Mouse (Mus musculus): ENCODE measurements around the gene Usp32.

The Usp32 gene

DNA sequence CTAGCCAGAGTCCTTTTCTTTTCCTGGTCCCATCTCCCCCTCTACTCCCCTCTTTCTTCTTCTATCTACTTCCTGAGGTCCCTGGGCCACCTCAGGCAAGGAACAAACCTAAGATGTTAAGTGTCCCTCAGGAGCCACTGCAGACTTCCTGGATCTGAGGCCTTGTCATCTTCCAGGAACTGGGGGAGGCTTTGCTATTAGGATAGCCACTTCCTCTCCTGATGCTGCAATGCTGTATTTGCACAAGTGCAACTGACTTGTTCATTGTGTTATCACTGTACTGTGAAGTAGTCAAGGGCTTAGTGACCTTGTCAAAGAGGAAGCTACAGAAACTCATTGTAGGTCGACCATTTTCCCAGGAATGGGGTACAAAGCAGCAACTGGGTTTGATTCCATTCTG, 160.6 kb downstream of the Usp32 start:
- no peak for DNase-seq (ENCODE audit: low read depth, low spot score)

DNA sequence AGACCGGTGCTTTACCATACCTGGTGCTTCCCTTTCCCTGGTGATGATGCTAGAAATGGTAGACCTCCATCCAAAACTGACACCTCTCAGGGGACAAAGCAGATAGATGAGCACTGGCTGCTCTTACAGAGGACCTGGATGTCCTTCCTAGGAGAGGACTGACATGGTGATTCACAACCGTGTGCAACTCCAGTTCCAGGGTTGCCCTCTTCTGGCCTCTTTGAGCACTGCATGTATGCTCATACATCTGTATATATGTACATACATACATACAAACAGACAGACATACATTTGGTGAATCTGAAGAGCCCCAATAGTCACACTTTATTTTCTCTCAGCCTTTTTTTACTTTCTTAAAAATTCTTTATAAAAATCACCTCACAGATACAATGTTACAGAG, 161.8 kb downstream of the Usp32 start:
- peak; percentile 43 for DNase-seq (ENCODE audit: low read depth, low spot score)

DNA sequence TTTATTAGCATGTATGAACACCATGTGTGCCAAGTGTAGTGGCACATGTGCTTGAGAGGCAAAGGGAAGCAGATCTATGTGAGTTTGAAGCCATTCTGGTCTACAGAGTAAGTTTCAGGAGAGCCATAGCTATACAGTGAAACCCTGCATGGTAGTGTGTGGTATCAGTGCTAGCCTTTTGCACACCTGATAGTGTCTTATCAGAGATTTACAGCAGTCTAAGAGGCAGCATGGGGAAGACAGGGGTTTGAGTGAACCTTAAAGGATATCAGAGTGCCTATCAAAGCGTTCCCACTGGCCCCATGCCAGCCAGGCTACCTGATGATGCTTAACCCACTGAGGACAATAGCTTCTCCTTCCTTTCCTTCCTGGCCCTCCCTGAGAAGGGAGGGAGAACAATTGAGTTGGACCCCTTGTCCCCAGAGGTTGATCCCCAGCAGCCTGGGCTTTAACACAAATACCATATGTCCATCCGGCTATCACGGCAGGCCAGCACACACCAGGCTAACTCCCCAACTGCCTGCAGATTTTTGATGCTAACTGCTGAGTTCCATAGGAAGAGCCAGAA, 162.5 kb downstream of the Usp32 start:
- DNase-seq (ENCODE audit: low read depth, low spot score) = no peak

DNA sequence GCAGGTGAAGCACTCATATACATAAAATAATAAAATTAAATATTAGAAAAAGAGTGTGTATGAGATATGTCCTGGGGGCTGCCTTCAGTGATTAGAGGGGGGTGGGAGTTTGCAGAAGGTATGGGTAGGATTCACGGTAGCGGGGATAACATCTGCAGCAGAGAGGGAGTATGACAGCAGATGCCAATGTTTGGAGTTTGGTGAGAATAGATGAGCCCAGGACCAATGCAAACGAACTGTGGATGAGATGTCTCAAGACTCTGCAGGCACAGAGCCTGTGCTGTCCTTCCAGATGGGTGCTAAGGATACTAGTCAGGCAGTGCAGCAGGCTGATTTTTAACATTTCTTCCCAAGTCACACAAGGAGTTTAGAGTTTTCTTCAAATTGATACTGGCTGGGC, 163.3 kb downstream of the Usp32 start:
- DNase-seq (ENCODE audit: low read depth, low spot score) = no peak

DNA sequence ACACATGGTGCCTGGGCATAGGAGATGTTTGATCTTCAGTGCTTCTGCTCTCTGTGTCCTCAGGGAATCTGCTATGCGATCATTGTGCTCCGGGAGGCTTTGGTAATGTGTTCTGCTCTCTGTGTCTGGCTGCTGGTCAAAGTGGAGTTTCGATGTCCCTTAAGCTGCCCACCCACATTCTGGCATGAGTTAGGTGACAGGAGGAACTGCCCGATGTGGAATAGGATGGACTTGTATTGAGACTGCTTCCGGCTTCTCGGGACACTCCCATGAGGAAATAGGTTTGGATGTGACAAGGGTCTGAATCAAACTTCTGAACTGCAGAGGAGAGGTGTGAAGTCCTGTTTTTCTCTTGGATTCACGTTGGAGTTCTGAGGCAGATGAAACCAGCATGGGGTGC, 165.4 kb downstream of the Usp32 start:
- no peak for DNase-seq (ENCODE audit: low read depth, low spot score)

DNA sequence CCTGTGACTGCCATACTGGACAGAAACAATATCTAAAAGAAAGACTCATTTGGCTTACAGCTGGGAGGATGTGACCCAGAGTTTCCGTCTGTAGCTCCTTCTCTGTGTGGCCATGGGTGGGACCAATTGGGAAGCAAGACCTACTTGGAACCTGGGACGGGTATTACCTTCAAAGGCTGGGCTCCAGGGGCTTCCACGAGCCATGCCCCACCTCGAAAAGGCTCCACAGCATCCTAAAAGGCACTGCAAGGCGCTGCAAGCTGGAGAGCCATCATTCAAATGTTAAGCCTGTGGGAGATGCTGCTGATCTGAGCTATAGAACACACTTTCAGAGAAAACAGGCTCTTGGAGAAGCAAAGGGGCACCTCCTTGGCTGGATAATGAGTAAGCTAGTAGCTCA, 166.3 kb downstream of the Usp32 start:
- no peak for DNase-seq (ENCODE audit: low read depth, low spot score)

DNA sequence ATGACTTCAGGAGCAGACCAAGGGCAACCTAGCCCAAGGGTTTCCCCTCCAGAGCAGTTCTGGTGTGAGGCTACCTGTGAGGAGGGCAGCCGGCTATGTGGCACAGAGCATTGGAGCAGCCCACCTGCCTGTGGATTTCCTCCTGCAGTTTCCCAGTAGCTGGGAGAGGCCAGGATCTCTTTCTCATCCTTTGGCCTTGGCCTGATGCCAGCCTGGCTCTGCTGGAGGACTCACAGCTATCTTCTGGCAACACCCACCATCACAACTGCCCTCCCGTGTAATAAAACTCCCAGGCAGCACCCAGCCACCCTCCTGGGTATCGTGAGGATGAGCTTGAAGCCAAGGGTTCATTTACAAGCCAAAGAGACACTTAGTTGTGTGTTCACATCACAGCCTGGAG, 167.9 kb downstream of the Usp32 start:
- no peak for DNase-seq (ENCODE audit: low read depth, low spot score)

DNA sequence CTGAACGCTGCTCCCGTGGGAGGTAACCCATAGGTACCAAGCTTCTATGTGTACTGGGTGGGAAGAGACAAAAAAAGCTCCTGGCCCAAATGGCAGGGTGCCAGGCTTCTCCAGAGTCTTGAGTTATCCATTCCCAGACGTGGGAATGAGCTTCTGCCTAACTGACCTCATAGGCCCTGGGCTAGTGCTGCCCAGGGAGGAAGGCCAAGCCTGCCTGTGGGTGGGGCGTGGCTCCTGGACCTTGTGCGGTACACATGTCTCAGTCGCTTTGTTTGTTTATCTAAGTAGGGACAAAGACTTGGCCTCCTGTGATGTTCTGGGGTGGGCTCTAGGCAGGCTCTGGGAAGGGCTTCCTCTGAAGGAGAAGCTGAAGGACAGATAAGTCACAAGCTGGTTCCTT, 171.2 kb downstream of the Usp32 start:
- no peak for DNase-seq (ENCODE audit: low read depth, low spot score)

DNA sequence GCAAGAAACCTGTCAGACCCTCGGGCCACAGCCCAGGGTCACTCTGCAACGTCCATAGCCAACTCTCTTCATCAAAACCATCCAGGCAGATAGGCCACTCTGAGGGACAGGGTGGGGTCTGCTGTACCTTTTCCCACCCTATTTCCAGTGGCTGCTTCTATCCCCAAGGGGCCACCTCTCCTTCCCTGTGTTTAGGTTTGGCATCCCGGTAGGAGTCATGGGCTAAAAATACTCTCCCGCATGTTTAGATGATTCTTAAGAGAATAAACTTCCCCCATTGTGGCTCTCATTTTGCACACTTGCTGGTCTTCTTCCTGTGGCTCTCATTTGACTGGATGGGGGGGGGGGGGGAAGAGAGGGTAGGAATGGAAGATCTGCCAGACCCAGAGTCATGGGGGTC, 171.7 kb downstream of the Usp32 start:
- no peak for DNase-seq (ENCODE audit: low read depth, low spot score)

DNA sequence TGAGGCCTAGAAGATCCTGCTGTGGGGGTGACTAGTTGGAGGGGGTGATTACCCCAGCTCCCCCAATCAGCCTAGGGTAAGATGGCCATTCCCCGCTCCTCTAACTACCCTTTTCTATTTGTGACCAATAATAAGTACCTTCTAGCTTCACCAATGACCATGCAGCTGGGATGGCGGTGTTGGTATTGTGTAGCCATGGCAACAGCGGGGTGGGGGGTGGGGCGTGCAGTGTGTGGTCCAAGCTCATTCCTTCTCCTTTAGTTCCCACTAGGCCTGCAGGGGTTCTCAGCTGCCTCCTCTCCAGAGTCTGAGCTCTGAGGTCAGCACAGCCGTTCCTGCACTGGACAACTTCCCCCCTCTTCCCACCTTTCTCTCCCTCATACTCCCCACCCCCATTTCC, 172.8 kb downstream of the Usp32 start:
- peak; percentile 66 for DNase-seq (ENCODE audit: low read depth, low spot score)

DNA sequence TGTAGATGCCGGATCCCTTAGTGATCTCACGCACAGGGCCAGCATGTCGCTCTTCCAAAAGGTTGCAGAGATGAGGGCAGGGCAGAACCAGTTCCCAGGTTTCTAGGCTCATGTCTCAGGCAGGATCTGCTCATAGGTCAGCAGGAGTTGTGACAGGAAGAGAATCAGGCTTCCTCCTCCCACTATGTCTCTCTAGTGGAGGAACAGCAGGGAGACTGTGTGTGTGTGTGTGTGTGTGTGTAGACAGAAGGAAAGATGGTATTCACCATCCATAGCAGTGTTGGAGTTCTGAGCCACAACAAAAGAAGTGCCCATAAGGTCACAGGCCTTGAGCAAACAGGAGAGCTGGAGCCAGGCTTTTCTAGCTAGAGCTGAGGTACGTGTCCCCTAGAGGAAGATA, 173.3 kb downstream of the Usp32 start:
- no peak for DNase-seq (ENCODE audit: low read depth, low spot score)

DNA sequence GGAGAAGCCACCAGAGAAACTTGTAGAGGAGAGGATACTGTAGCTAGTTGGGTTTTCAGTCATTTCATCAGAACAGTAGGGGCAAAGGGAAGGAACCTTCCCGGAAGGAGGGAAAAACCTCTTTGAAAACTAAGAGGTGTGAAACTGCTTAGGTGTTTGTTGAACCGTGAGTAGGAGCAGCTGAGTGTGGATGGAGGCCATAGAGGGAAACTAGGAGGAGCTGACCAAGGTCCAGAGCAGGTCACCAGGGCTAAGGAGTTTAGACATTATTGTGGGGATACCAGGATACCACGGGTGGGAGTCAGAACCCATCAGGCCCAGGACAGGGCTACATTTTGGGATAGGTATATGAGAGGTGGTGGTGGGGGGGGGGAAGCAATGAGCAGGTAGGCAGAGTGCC, 176.4 kb downstream of the Usp32 start:
- DNase-seq (ENCODE audit: low read depth, low spot score) = no peak

DNA sequence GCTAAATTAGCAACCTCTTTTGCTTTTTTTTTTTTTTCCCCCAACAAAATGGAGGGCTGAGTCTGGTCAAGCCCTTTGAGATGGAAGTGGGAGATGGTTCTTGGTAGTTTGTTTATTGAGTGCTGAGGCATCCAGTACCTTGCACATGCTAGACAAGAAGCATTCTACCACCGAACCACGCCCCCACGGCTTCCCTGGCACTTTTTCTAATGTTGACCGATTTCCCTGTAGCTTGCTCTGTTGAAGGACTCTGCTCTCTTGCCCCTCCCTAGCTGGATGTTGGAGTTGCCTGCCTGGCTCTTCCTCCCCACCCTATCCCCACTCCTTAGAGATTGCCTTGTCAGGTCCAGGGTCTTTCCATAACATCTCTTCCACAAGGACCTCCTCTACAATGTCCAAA, 177.4 kb downstream of the Usp32 start:
- DNase-seq (ENCODE audit: low read depth, low spot score) = no peak

DNA sequence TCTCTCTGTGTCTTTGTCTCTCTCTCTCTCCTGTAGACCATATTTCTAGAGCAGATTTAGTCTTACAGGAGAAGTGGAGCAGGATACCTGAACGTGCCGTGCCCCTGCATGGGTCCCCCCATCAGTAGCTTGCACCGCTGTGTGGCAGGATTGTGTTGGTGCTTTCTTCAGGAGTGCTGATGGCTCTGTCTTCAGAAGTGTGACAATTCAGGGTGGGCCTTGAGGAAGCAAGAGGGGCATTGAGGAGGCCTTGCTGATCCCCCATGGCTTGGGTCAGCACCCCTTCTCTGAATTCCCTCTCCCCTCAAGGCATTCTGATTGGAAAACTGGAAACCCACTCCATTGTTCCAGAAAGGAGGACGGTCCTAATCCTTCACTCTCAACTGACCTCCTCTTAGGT, 178.4 kb downstream of the Usp32 start:
- DNase-seq (ENCODE audit: low read depth, low spot score) = no peak

DNA sequence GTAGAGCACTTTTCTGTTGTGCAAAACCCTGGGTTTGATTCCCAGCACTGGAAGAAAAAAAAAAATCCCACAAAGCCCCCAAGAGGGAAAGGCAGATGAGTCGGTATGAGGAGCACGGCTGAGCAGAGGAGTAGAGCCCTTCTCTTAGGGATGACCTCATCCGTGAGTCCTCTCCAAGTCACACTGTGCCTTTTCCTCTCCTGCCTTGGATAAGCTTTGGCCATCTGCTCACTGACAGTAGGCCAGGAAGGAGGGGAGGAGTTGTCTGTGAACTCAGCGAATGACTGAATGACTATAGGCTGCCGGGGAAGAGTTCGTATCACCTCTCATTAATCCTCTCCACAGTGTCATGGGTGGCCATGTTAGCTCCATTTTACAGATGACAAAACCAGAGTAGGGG, 179.2 kb downstream of the Usp32 start:
- DNase-seq (ENCODE audit: low read depth, low spot score) = no peak

DNA sequence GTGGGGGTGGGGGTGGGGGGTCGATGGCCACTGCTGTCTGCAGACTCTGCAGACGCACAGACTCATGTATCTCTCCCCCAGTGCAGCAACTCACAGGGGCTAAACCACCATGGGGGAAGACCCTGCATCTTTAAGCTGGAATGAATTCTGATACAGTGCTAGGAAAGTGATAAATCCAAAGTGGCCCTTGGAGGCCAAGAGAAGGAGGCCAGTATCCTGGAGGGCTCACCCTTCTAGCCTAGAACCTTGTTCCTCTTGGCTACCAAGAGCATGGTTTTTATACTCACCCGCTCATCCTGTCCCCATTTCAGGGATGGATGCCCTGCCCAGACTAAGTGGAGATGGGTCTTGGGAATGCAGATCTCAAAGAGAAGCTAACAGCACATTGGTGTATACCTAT, 179.7 kb downstream of the Usp32 start:
- DNase-seq (ENCODE audit: low read depth, low spot score) = no peak

DNA sequence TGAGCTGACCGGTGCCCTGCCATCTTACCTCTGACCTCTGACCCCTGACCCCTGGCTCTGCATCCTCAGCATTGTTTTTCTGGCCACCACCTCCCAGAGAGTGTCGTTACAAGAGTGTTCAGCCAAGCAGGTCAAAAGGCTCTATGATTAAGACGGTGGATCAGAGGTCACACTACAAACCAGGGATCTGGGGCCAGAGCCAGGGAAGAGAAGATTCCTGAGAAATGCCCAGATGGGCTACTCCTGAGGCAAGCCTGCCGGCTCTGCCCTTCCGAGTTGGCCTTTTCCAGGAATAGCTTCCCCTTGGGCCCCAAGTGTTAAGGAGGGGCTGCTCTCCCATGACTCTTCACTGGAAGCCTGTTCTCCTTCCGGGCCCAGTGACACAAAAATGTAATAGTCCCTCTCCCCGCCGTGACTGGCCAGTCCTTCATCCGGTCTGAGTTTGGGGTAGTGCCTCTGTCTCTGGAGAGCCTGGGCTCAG, 180.2 kb downstream of the Usp32 start:
- DNase-seq (ENCODE audit: low read depth, low spot score) = no peak

DNA sequence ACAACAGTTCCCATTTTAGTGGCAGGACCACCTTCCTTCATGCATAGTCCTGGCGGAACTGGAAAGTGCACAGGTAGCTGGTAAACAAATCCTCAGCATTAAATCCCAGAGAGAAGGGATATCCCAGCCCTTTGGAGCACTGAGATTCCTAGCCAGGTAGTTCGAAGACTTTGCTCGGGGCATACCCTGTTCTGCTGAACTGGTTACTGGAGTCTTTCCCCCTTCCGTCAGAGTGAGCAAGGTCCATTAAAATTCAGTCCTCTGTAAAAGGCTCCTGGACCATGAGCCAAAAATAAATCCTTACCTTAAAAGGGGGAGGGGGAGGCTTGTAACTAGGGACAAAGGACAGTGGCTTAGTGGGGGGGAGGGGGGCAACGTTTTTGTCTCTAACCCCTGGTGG, 180.8 kb downstream of the Usp32 start:
- DNase-seq (ENCODE audit: low read depth, low spot score) = no peak

DNA sequence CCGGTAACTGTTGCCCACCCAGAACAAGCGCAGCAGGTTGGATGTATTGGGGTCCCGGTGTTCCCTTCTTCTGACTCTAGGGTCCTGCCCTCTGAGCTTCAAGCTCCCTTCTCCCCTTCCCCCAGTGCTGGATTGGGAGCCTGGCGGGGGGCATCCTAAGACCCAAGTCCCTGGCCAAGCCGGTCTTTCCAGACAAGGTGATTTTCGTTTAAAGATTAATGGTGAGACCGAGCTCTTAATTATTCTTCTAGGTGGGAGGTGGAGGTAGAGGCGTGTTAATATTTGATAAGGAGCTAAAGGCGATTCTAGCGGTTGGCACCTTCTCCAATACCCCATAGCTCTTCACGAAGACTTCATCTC, 181.7 kb downstream of the Usp32 start:
- DNase-seq (ENCODE audit: low read depth, low spot score) = no peak

DNA sequence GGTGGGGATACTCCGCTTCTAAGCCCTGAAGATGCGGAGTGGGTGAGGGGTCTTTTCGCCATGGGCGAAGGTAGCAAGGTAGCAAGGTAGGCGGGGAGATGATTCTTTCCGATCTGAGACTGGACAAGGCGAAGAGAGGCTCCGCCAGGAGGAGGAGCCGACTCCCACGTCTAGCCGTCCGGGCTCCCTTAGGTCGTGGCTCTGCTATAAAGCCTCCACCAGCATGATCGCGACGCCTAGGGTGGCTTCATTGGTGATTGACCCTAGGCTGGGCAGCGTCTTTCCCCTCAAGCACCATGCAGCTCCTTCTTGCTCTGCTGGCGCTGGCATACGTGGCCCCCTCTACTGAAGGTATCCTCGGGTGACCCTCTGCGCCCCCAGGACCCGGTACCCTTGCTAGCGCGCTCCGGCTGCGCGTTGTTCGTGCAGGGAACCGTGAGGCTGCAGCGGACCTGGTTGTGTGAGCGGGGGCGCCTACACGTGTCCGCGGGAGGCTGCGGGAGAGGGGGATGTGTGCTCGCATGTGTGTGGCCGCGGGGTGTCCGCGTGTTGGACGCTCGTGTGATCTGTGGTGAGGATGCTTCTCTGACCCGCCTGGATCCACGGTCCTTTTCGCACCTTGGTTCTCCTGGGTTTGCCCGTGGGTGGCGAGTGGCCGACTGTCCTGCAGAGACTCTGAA, 182.2 kb downstream of the Usp32 start, which contains the start of gene Car4:
TSS of gene Car4 (plus strand) at position 196 of the 680 bp plus-strand sequence.
- no peak for DNase-seq (ENCODE audit: low read depth, low spot score)

DNA sequence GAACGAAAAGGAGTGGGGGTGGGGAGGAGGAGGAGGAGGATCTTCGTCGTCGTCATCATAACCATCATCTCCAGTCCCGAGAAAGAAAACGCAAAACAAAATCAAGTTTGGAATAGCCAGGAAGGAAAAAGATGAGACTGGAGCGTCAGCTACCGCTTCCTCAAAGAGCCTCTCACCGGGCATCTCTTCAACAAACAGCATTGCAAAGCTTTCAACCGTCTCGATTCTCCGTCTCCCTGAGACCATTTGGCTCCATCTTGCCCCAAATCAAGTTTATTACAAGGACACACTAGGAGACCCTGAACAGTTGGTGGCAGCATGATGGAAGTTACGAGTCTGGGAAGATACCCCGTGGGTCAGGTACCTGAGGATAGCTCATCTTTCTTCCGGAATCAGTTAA, 182.8 kb downstream of the Usp32 start:
- DNase-seq (ENCODE audit: low read depth, low spot score) = no peak

DNA sequence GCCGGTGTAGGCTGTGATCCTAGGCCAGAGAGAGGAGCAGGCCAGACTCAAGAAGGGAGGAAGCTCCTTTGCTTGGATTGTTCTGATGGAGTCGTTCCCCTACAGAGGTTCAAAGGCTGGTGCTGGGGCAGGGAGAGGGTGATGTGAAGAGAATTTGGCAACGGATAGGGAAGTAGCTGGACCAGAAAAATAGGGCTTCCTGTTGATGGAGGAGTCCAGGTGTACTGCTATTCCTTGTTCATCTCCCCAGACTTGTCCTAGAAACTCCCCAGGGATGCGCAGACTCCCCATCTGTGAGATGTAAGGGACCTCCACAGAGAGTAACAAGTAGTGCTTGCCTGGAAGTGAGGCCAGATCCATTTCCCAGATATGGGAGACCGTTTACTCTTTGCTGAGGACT, 183.6 kb downstream of the Usp32 start:
- DNase-seq (ENCODE audit: low read depth, low spot score) = no peak

DNA sequence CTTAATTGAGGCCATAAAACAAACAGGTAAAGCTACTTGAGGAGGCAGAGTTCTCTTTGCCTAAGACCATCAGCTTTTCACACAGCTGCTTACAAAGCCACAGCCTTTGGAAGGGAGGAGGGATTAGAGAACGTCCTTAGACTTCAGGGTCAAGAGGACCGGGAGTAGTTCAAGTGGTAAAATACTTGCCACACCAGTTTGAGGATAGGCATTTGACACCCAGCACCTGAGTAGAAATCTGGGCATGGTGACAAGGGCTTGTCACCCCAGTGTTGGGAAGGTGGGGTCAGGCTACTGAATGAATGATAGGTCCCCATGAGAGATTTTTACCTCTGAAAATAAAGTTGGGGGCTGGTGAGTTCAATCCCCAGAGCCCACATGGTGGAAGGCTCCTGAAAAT, 187.3 kb downstream of the Usp32 start:
- DNase-seq (ENCODE audit: low read depth, low spot score) = no peak

DNA sequence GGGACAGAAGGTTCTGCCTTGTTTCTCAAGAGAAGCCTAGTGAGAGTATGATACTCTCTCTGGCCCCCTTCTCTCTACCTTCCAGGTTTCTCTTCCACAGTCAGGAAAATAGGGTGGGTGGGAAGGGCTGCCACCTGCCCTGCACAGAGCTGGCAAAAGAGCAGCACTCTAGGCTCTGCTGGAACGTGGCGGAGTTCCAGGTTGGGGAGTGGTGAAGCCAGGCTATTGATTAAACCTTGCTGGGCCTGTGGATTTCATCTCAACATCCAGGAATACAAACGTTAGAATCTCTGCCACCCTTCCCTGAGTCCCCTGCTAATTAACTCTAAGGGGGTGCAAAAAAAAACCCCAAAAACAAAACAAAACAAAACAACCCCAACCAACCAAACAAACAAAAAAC, 191.4 kb downstream of the Usp32 start:
- no peak for DNase-seq (ENCODE audit: low read depth, low spot score)
